Mouse (Mus musculus) embryonic facial prominence, embryonic 13.5 days (tissue): ENCODE data around the gene Alyref. TPM values are rescaled to one million over a fixed set of nuclear protein-coding genes. Genes with fewer than 3 reads are reported as not detected.
A peak's percentile ranks its signal among the peaks of the same experiment; 100 is the strongest.

ENCODE experiments used
- ATAC-seq: fragments of 200-750 bp; cut with Nextera tagmentation; 2 replicates; pipeline ENCODE4 v1.8.0; 2017; ENCODE audit warnings: low read depth; ENCODE audit not compliant: insufficient number of reproducible peaks, insufficient read depth, low FRiP score, low TSS enrichment
- H3K27ac ChIP-seq: fragments of 300-500 bp; sonication (generic); 2 replicates; pipeline ENCODE4 v1.5.1; 2015; ENCODE audit warnings: moderate library complexity, mild to moderate bottlenecking, inconsistent platforms
- H3K27me3 ChIP-seq: fragments of 300-500 bp; sonication (generic); 2 replicates; pipeline ENCODE4 v1.6.1; 2015; ENCODE audit warnings: mild to moderate bottlenecking, inconsistent platforms
- H3K36me3 ChIP-seq: fragments of 300-500 bp; sonication (generic); 2 replicates; pipeline ENCODE4 v1.6.1; 2015; ENCODE audit warnings: mild to moderate bottlenecking, inconsistent platforms
- H3K4me1 ChIP-seq: fragments of 300-500 bp; sonication (generic); 2 replicates; pipeline ENCODE4 v1.6.1; 2015; ENCODE audit warnings: inconsistent platforms
- H3K4me2 ChIP-seq: fragments of 300-500 bp; sonication (generic); 2 replicates; pipeline ENCODE4 v1.6.1; 2015; ENCODE audit warnings: moderate library complexity, mild to moderate bottlenecking, inconsistent platforms
- H3K4me3 ChIP-seq: fragments of 300-500 bp; sonication (generic); 2 replicates; pipeline ENCODE4 v1.5.1; 2015; ENCODE audit warnings: mild to moderate bottlenecking, inconsistent platforms
- H3K9ac ChIP-seq: fragments of 300-500 bp; sonication (generic); 2 replicates; pipeline ENCODE4 v1.6.1; 2015; ENCODE audit warnings: mild to moderate bottlenecking, inconsistent platforms
- H3K9me3 ChIP-seq: fragments of 300-500 bp; sonication (generic); 2 replicates; pipeline ENCODE4 v1.6.1; 2016; ENCODE audit warnings: inconsistent platforms
- WGBS: fragments of 180-500 bp; shearing (Covaris S2); methylation state at CpG from one replicate; pipeline ENCODE4 v1.1.7; 2015; ENCODE audit warnings: mixed read lengths; 5-methylcytosine and 5-hydroxymethylcytosine counted together
- microRNA-seq: library from miRNA; unstranded; fragments of <30 nt; microRNA quantifications from one replicate; pipeline ENCODE4, GENCODE M21; 2016
- polyA plus RNA-seq: library from polyadenylated mRNA; unstranded; fragments of >200 nt; fragmentation: Nextera tagmentation; extraction: Ambion mirVana; gene quantifications from 2 replicates; pipeline ENCODE4 v1.2.1, GENCODE M21; 2015

Alyref gene
- polyA plus RNA-seq, 1 experiment from 2014 or later, result 529 TPM

- H3K36me3 ChIP-seq, result peaks cover 18% of the 10 kb centered on the region
- ATAC-seq, result peak; percentile 81
- H3K4me2 ChIP-seq, result peak within 1 kb of the TSS; percentile 75
- H3K9ac ChIP-seq, result peak within 1 kb of the TSS; percentile 99
- no peaks in the 10 kb centered on the region for H3K9me3 ChIP-seq
- H3K4me1 ChIP-seq, result peaks cover 32% of the 10 kb centered on the region
- no peaks in the 10 kb centered on the region for H3K27me3 ChIP-seq
- H3K27ac ChIP-seq, result peak within 1 kb of the TSS; percentile 90
- under 1% methylated on average over 79 of the region's 87 CpGs for WGBS
- peak within 1 kb of the TSS; percentile 97 for H3K4me3 ChIP-seq
Observed at GRCm38 (mm10) chr11:120549168-120549945, 48.8 kb downstream of the Alyref start, which contains the start of gene Mcrip1. Gene Mcrip1, minus strand, starts transcription at chr11:120549727.

GRCm38 (mm10) chr11:120548786-120549167 is 49.4 kb downstream of the Alyref start:
- Histone ChIP-seq H3K9ac (peak overlapping the region; percentile 99), H3K4me2 (peak overlapping the region; percentile 75), H3K4me3 (peak overlapping the region; percentile 97), H3K27ac (peak overlapping the region; percentile 90), H3K36me3 (peaks cover 24% of the 10 kb centered on the region), H3K27me3 (no peaks in the 10 kb centered on the region), H3K4me1 (peaks cover 32% of the 10 kb centered on the region), H3K9me3 (no peaks in the 10 kb centered on the region)
- 20% methylated on average over 7 of the region's 7 CpGs for WGBS
- no peak for ATAC-seq

GRCm38 (mm10) chr11:120548214-120548613 is 50.0 kb downstream of the Alyref start:
- Histone ChIP-seq H3K9ac (peak overlapping the region; percentile 99), H3K36me3 (peaks cover 29% of the 10 kb centered on the region), H3K27ac (no peak overlapping the region), H3K4me3 (peak overlapping the region; percentile 97), H3K4me1 (peaks cover 32% of the 10 kb centered on the region), H3K9me3 (no peaks in the 10 kb centered on the region), H3K4me2 (peak overlapping the region; percentile 75), H3K27me3 (no peaks in the 10 kb centered on the region)
- ATAC-seq, result no peak
- 88% methylated on average over 3 of the region's 3 CpGs for WGBS

GRCm38 (mm10) chr11:120547469-120547868 is 50.7 kb downstream of the Alyref start:
- Histone ChIP-seq H3K4me1 (peaks cover 32% of the 10 kb centered on the region), H3K27ac (no peak overlapping the region), H3K4me3 (no peak overlapping the region), H3K9ac (peak overlapping the region; percentile 99; the same call in 1 of the 2 replicates), H3K27me3 (no peaks in the 10 kb centered on the region), H3K36me3 (peaks cover 37% of the 10 kb centered on the region), H3K4me2 (peak overlapping the region; percentile 75; the same call in 1 of the 2 replicates), H3K9me3 (no peaks in the 10 kb centered on the region)
- no peak for ATAC-seq
- WGBS, result 65% methylated on average over 2 of the region's 2 CpGs

- WGBS, result 98% methylated on average over 3 of the region's 3 CpGs
- Histone ChIP-seq H3K4me1 (peaks cover 32% of the 10 kb centered on the region), H3K4me3 (no peak overlapping the region), H3K9ac (no peak overlapping the region), H3K4me2 (no peak overlapping the region), H3K9me3 (no peaks in the 10 kb centered on the region), H3K36me3 (peaks cover 48% of the 10 kb centered on the region), H3K27ac (no peak overlapping the region), H3K27me3 (no peaks in the 10 kb centered on the region)
- no peak for ATAC-seq
Observed at GRCm38 (mm10) chr11:120545964-120546363, 52.2 kb downstream of the Alyref start.

- H3K4me3 ChIP-seq, result no peak overlapping the region
- no peak overlapping the region for H3K27ac ChIP-seq
- no peak overlapping the region for H3K4me2 ChIP-seq
- 84% methylated on average over 6 of the region's 6 CpGs for WGBS
- H3K9me3 ChIP-seq, result no peaks in the 10 kb centered on the region
- no peak overlapping the region for H3K9ac ChIP-seq
- H3K36me3 ChIP-seq, result peaks cover 48% of the 10 kb centered on the region
- peaks cover 21% of the 10 kb centered on the region for H3K4me1 ChIP-seq
- no peaks in the 10 kb centered on the region for H3K27me3 ChIP-seq
- no peak for ATAC-seq
Observed at GRCm38 (mm10) chr11:120542376-120542775, 55.8 kb downstream of the Alyref start.

Small RNA genes within 50 kb of the gene (microRNA-seq; reads per million reads assigned to microRNA genes)
- 0.92 reads per million for gene Mir6936

Other genes starting within 250 kb of the Alyref start
- gene Actg1, start 249.8 kb downstream of the Alyref start, polyA plus RNA-seq, result 2,524 and 2,741 TPM in 2 replicates
- 0.25 and 1.1 TPM in 2 replicates for gene Fscn2, start 236.8 kb downstream of the Alyref start, polyA plus RNA-seq
- 38.6 and 43.7 TPM in 2 replicates for gene Faap100, start 219.6 kb downstream of the Alyref start, polyA plus RNA-seq
- 34.7 and 37.4 TPM in 2 replicates for gene Nploc4, start 160.7 kb downstream of the Alyref start, polyA plus RNA-seq
- 0.30 and 0.35 TPM in 2 replicates for gene Tspan10, start 155.7 kb downstream of the Alyref start, polyA plus RNA-seq
- 0.29 TPM in 1 of 2 replicates, not detected in the other for gene Pde6g, start 144.9 kb downstream of the Alyref start, polyA plus RNA-seq
- 15.8 TPM in 2 replicates for gene Oxld1, start 140.3 kb downstream of the Alyref start, polyA plus RNA-seq
- gene Ccdc137, start 140.2 kb downstream of the Alyref start, polyA plus RNA-seq, result 39.8 and 45.0 TPM in 2 replicates
- 59.6 and 63.6 TPM in 2 replicates for gene Arl16, start 130.8 kb downstream of the Alyref start, polyA plus RNA-seq
- 134 and 138 TPM in 2 replicates for gene Mrpl12, start 113.8 kb downstream of the Alyref start, polyA plus RNA-seq
- gene Slc25a10, start 106.5 kb downstream of the Alyref start, polyA plus RNA-seq, result 50.1 and 54.3 TPM in 2 replicates
- gene Gcgr, start 67.7 kb downstream of the Alyref start, polyA plus RNA-seq, result 1.3 and 1.7 TPM in 2 replicates
- 219 and 247 TPM in 2 replicates for gene Mcrip1, start 48.6 kb downstream of the Alyref start, polyA plus RNA-seq
- gene Ppp1r27, start 47.2 kb downstream of the Alyref start, polyA plus RNA-seq, result not detected in 2 replicates
- 684 and 710 TPM in 2 replicates for gene P4hb, start 25.1 kb downstream of the Alyref start, polyA plus RNA-seq
- 535 and 580 TPM in 2 replicates for gene Arhgdia, start 16.7 kb downstream of the Alyref start, polyA plus RNA-seq
- 219 and 222 TPM in 2 replicates for gene Anapc11, start 56 bp upstream of the Alyref start, polyA plus RNA-seq
- 0.98 and 1.7 TPM in 2 replicates for gene Npb, start 10.1 kb upstream of the Alyref start, polyA plus RNA-seq
- 150 and 152 TPM in 2 replicates for gene Pcyt2, start 19.6 kb upstream of the Alyref start, polyA plus RNA-seq
- 26.6 and 30.0 TPM in 2 replicates for gene Sirt7, start 26.9 kb upstream of the Alyref start, polyA plus RNA-seq
- 22.0 and 30.0 TPM in 2 replicates for gene Mafg, start 35.2 kb upstream of the Alyref start, polyA plus RNA-seq
- gene Pycr1, start 45.4 kb upstream of the Alyref start, polyA plus RNA-seq, result 27.7 and 34.9 TPM in 2 replicates
- not detected in 2 replicates for gene Myadml2, start 49.8 kb upstream of the Alyref start, polyA plus RNA-seq
- gene Notum, start 62.8 kb upstream of the Alyref start, polyA plus RNA-seq, result 4.3 and 7.2 TPM in 2 replicates
- 109 and 123 TPM in 2 replicates for gene Aspscr1, start 74.6 kb upstream of the Alyref start, polyA plus RNA-seq
- 132 and 154 TPM in 2 replicates for gene Cenpx, start 115.4 kb upstream of the Alyref start, polyA plus RNA-seq
- gene Lrrc45, start 115.6 kb upstream of the Alyref start, polyA plus RNA-seq, result 71.0 and 77.8 TPM in 2 replicates
- gene Rac3, start 123.1 kb upstream of the Alyref start, polyA plus RNA-seq, result 66.0 and 72.6 TPM in 2 replicates
- 17.9 and 18.3 TPM in 2 replicates for gene Dcxr, start 128.9 kb upstream of the Alyref start, polyA plus RNA-seq
- gene Cbr2, start 133.7 kb upstream of the Alyref start, polyA plus RNA-seq, result 27.1 and 32.3 TPM in 2 replicates
- gene Hmga1b, start 164.4 kb upstream of the Alyref start, polyA plus RNA-seq, result 4.3 and 9.4 TPM in 2 replicates
- gene Rfng, start 185.8 kb upstream of the Alyref start, polyA plus RNA-seq, result 52.2 and 52.4 TPM in 2 replicates
- gene Gps1, start 185.9 kb upstream of the Alyref start, polyA plus RNA-seq, result 223 and 233 TPM in 2 replicates
- gene Dus1l, start 198.0 kb upstream of the Alyref start, polyA plus RNA-seq, result 53.7 and 61.0 TPM in 2 replicates
- gene Fasn, start 226.2 kb upstream of the Alyref start, polyA plus RNA-seq, result 49.3 and 52.2 TPM in 2 replicates